In genomic region chr10:115251088-115251934, GRCm38 (mm10) we compare ENCODE assay signal across 8 mouse cellular contexts. TPM values are rescaled to one million over a fixed set of nuclear protein-coding genes. Genes with fewer than 3 reads are reported as not detected.
A peak's percentile ranks its signal among the peaks of the same experiment; 100 is the strongest.
DNase-seq lines count a peak whose midpoint lies in the region; ATAC-seq and TF ChIP-seq lines count a peak whose summit lies in the region.

Gene Tbc1d15 (minus strand): TSS chr10:115251467.

- H3K9me3 ChIP-seq in G1E (replicated peaks): no peaks in the 10 kb centered on the region
- no peaks in the 10 kb centered on the region for H3K9me3 ChIP-seq in forebrain, embryonic 16.5 days (ENCODE audit: control insufficient read depth, low read length)
- H3K9me3 ChIP-seq in lung, embryonic 14.5 days (ENCODE audit: low read depth, low read length): no peaks in the 10 kb centered on the region

- no peaks in the 10 kb centered on the region for H3K27me3 ChIP-seq in G1E (ENCODE audit: insufficient read depth, low read length)
- no peaks in the 10 kb centered on the region for H3K27me3 ChIP-seq in forebrain, embryonic 16.5 days (replicated peaks; ENCODE audit: control insufficient read depth, insufficient read depth, low read length)
- no peaks in the 10 kb centered on the region for H3K27me3 ChIP-seq in lung, embryonic 14.5 days (ENCODE audit: insufficient read depth, low read length)
- H3K27me3 ChIP-seq in thymus, adult 2 months (ENCODE audit: control insufficient read depth, insufficient read depth, low read length): no peaks in the 10 kb centered on the region

- TF ChIP-seq POLR2A in olfactory bulb, adult 2 months (IDR thresholded peaks at IDR 0.05; ENCODE audit: insufficient read depth, low read depth, low read length): peak; percentile 63; the same call in 1 of the 2 replicates
- peak; percentile 78 for TF ChIP-seq POLR2A in thymus, adult 2 months (IDR thresholded peaks at IDR 0.05; ENCODE audit: control insufficient read depth, extremely low read depth, insufficient read depth, low read length, poor library complexity)

- peak within 1 kb of the TSS; percentile 89 for H3K9ac ChIP-seq in forebrain, embryonic 16.5 days (replicated peaks; ENCODE audit: low read depth, low read length)
- H3K9ac ChIP-seq in lung, embryonic 14.5 days: peak within 1 kb of the TSS; percentile 84

- peak within 1 kb of the TSS; percentile 69 for H3K4me2 ChIP-seq in forebrain, embryonic 16.5 days (ENCODE audit: low read length)
- peak within 1 kb of the TSS; percentile 84 for H3K4me2 ChIP-seq in lung, embryonic 14.5 days

- under 1% methylated on average over 67 of the region's 67 CpGs for WGBS in forebrain, embryonic 16.5 days
- under 1% methylated on average over 64 of the region's 67 CpGs for WGBS in lung, embryonic 14.5 days
- WGBS in olfactory bulb, adult 2 months: under 1% methylated on average over 67 of the region's 67 CpGs
- under 1% methylated on average over 67 of the region's 67 CpGs for WGBS in thymus, adult 2 months

- intact Hi-C loops in heart, postnatal 36 days (cut with DNase I): loop anchor here (5.0 kb wide), 3 partner anchors 61 to 136 kb away; partner anchors contain the start of gene Tmem19

- peak within 1 kb of the TSS; percentile 94 for H3K4me3 ChIP-seq in G1E (ENCODE audit: low read depth, low read length)
- H3K4me3 ChIP-seq in forebrain, embryonic 16.5 days (replicated peaks; ENCODE audit: low read length): peak within 1 kb of the TSS; percentile 88
- H3K4me3 ChIP-seq in layer of hippocampus, adult 2 months: peak within 1 kb of the TSS; percentile 98
- peak within 1 kb of the TSS; percentile 95 for H3K4me3 ChIP-seq in lung, embryonic 14.5 days (ENCODE audit: low read depth, low read length)
- peak within 1 kb of the TSS; percentile 98 for H3K4me3 ChIP-seq in olfactory bulb, adult 2 months (ENCODE audit: insufficient read depth, low read depth, low read length)
- H3K4me3 ChIP-seq in thymus, adult 2 months (ENCODE audit: control insufficient read depth, insufficient read depth, low read length): peak within 1 kb of the TSS; percentile 86

- DNase-seq in G1E (ENCODE audit: low spot score): peak; percentile 81
- DNase-seq in cerebellum, adult 18-20 months: peak; percentile 97
- peak; percentile 96 to 97 for DNase-seq in heart, postnatal 36 days
- DNase-seq in layer of hippocampus, adult 2 months (ENCODE audit: low spot score in 2 of 2): peak; percentile 97 to 98
- peak; percentile 99 for DNase-seq in lung, embryonic 14.5 days
- peak; percentile 96 for DNase-seq in thymus, adult 2 months

- no peak for TF ChIP-seq CTCF in G1E (IDR thresholded peaks at IDR 0.05; ENCODE audit: low read depth, low read length)
- no peak for TF ChIP-seq CTCF in layer of hippocampus, adult 2 months (conservative IDR thresholded peaks at IDR 0.05)
- TF ChIP-seq CTCF in lung, embryonic 14.5 days (IDR thresholded peaks at IDR 0.05; ENCODE audit: low read depth): no peak
- TF ChIP-seq CTCF in olfactory bulb, adult 2 months (IDR thresholded peaks at IDR 0.05; ENCODE audit: insufficient read depth, low read depth, low read length): no peak
- peak; percentile 50; the same call in 1 of the 2 replicates for TF ChIP-seq CTCF in thymus, adult 2 months (IDR thresholded peaks at IDR 0.05; ENCODE audit: borderline replicate concordance, control insufficient read depth, extremely low read depth, insufficient read depth, low read length, poor library complexity)

- H3K36me3 ChIP-seq in G1E (replicated peaks): peaks cover 4% of the 10 kb centered on the region
- H3K36me3 ChIP-seq in forebrain, embryonic 16.5 days (ENCODE audit: control insufficient read depth, insufficient read depth): no peaks in the 10 kb centered on the region
- no peaks in the 10 kb centered on the region for H3K36me3 ChIP-seq in lung, embryonic 14.5 days (ENCODE audit: insufficient read depth)
- H3K36me3 ChIP-seq in thymus, adult 2 months (ENCODE audit: control insufficient read depth, insufficient read depth, low read length): no peaks in the 10 kb centered on the region

- H3K4me1 ChIP-seq in G1E (ENCODE audit: insufficient read depth, low read depth, low read length): peaks cover 52% of the 10 kb centered on the region
- peaks cover 19% of the 10 kb centered on the region for H3K4me1 ChIP-seq in forebrain, embryonic 16.5 days (replicated peaks; ENCODE audit: control insufficient read depth, insufficient read depth, low read length)
- H3K4me1 ChIP-seq in lung, embryonic 14.5 days (ENCODE audit: insufficient read depth): no peaks in the 10 kb centered on the region
- H3K4me1 ChIP-seq in olfactory bulb, adult 2 months (ENCODE audit: control insufficient read depth, insufficient read depth, low read length): peaks cover 10% of the 10 kb centered on the region
- H3K4me1 ChIP-seq in thymus, adult 2 months (replicated peaks; ENCODE audit: control insufficient read depth, insufficient read depth, low read length): peaks cover 10% of the 10 kb centered on the region

- peak; percentile 62 for ATAC-seq in G1E (ENCODE audit: extremely low read depth, insufficient number of reproducible peaks, low FRiP score, poor library complexity, severe bottlenecking)
- peak; percentile 99 for ATAC-seq in forebrain, embryonic 16.5 days
- peak; percentile 97 for ATAC-seq in lung, embryonic 14.5 days (ENCODE audit: insufficient read depth)

- H3K27ac ChIP-seq in forebrain, embryonic 16.5 days (ENCODE audit: low read length): peak within 1 kb of the TSS; percentile 10; the same call in 1 of the 2 replicates
- H3K27ac ChIP-seq in layer of hippocampus, adult 2 months: peak within 1 kb of the TSS; percentile 95
- H3K27ac ChIP-seq in lung, embryonic 14.5 days (ENCODE audit: low read depth): peak within 1 kb of the TSS; percentile 80
- H3K27ac ChIP-seq in olfactory bulb, adult 2 months (ENCODE audit: insufficient read depth, low read depth, low read length): no peak within 1 kb of the TSS
- H3K27ac ChIP-seq in thymus, adult 2 months (ENCODE audit: control insufficient read depth, insufficient read depth, low read length): peak within 1 kb of the TSS; percentile 40; the same call in 1 of the 2 replicates

RNA-seq across cellular contexts. Expression of gene Tbc1d15, which starts in this region (rescaled TPM):
- total RNA-seq in G1E (2014; fragmentation: Nextera tagmentation) (92.4 and 105 TPM in 2 replicates), G1E (2017) (33.1 and 38.1 TPM in 2 replicates)
- 2.1 and 2.8 TPM in 2 replicates for polyA plus RNA-seq in G1E (2012)
- 39.9 and 41.0 TPM in 2 replicates for polyA plus RNA-seq in forebrain, embryonic 16.5 days (2015; fragmentation: Nextera tagmentation; extraction: Ambion mirVana)
- 10 to 100 TPM; 57.6 to 61.4 TPM for total RNA-seq in heart, postnatal 36 days (2021)
- total RNA-seq in layer of hippocampus, adult 2 months (2021): 10 to 100 TPM; 59.2 to 67.2 TPM
- polyA plus RNA-seq in lung, embryonic 14.5 days (2014; fragmentation: Nextera tagmentation; extraction: Ambion mirVana): 71.8 and 74.4 TPM in 2 replicates
- not detected in 2 replicates for polyA plus RNA-seq in olfactory bulb, adult 2 months (2012; ENCODE audit: insufficient read depth, insufficient read length, low replicate concordance, missing spikeins)
- polyA plus RNA-seq in thymus, adult 2 months (2012; rRNA removed): 7.0 and 8.7 TPM in 2 replicates
